Mouse (Mus musculus) ES-Bruce4 (cell line): ENCODE results near the gene Gpr18. TPM values are rescaled to one million over a fixed set of nuclear protein-coding genes. Genes with fewer than 3 reads are reported as not detected.

ENCODE experiments used
- H3K27ac ChIP-seq: 2 replicates; pipeline ENCODE4 v1.5.1; 2012; ENCODE audit warnings: low read length, inconsistent platforms; ENCODE audit not compliant: insufficient read depth
- H3K27me3 ChIP-seq: 2 replicates; pipeline ENCODE4 v1.6.1; 2012; ENCODE audit warnings: mild to moderate bottlenecking, low read length, inconsistent platforms; ENCODE audit not compliant: control insufficient read depth, poor library complexity, insufficient read depth, severe bottlenecking
- H3K36me3 ChIP-seq: 2 replicates; pipeline ENCODE4 v1.6.1; 2012; ENCODE audit warnings: inconsistent platforms, mild to moderate bottlenecking, low read length, moderate library complexity; ENCODE audit not compliant: control insufficient read depth, poor library complexity, insufficient read depth, severe bottlenecking
- H3K4me1 ChIP-seq: one replicate; pipeline ENCODE4 v1.8.1; 2011; ENCODE audit warnings: low read length; ENCODE audit not compliant: control insufficient read depth, insufficient read depth
- H3K4me3 ChIP-seq: 2 replicates; pipeline ENCODE4 v1.5.1; 2011; ENCODE audit warnings: low read depth, mild to moderate bottlenecking, low read length
- H3K9ac ChIP-seq: 2 replicates; pipeline ENCODE4 v1.6.1; 2012; ENCODE audit warnings: low read depth, mild to moderate bottlenecking, inconsistent platforms; ENCODE audit not compliant: poor library complexity, severe bottlenecking
- H3K9me3 ChIP-seq: replicated peaks from 2 replicates; pipeline ENCODE4 v1.6.1; 2012; ENCODE audit warnings: mild to moderate bottlenecking, low read length, inconsistent platforms; ENCODE audit not compliant: control insufficient read depth, poor library complexity, insufficient read depth, severe bottlenecking
- CTCF ChIP-seq: IDR thresholded peaks from one replicate; pipeline ENCODE4 v1.8.1; 2011; ENCODE audit warnings: low read depth, low read length
- EP300 ChIP-seq: IDR thresholded peaks from 2 replicates; pipeline ENCODE4 v1.6.1; 2011; ENCODE audit warnings: low read depth, low read length; ENCODE audit not compliant: insufficient read depth
- POLR2A ChIP-seq: IDR thresholded peaks from one replicate; pipeline ENCODE4 v1.8.1; 2011; ENCODE audit warnings: low read length; ENCODE audit not compliant: insufficient read depth
- polyA plus RNA-seq: library from polyadenylated mRNA; stranded (reverse); fragments of >200 nt; gene quantifications from 2 replicates; pipeline ENCODE4 v1.2.4, GENCODE M21; 2011; ENCODE audit warnings: low read depth; ENCODE audit not compliant: missing spikeins, insufficient read depth, insufficient read length

The Gpr18 gene
- polyA plus RNA-seq, 1 experiment: not detected

GRCm38 (mm10) chr14:121952046-121952400, 36.4 kb upstream of the Gpr18 start:
- H3K9me3 ChIP-seq: no peaks in the 10 kb centered on the region
- H3K27me3 ChIP-seq: no peaks in the 10 kb centered on the region
- H3K9ac ChIP-seq: no peak overlapping the region
- peaks cover 2% of the 10 kb centered on the region for H3K4me1 ChIP-seq
- TF ChIP-seq POLR2A: no peak
- no peak for TF ChIP-seq EP300
- no peak for TF ChIP-seq CTCF
- no peak overlapping the region for H3K27ac ChIP-seq
- no peak overlapping the region for H3K4me3 ChIP-seq
- H3K36me3 ChIP-seq: no peaks in the 10 kb centered on the region

DNA sequence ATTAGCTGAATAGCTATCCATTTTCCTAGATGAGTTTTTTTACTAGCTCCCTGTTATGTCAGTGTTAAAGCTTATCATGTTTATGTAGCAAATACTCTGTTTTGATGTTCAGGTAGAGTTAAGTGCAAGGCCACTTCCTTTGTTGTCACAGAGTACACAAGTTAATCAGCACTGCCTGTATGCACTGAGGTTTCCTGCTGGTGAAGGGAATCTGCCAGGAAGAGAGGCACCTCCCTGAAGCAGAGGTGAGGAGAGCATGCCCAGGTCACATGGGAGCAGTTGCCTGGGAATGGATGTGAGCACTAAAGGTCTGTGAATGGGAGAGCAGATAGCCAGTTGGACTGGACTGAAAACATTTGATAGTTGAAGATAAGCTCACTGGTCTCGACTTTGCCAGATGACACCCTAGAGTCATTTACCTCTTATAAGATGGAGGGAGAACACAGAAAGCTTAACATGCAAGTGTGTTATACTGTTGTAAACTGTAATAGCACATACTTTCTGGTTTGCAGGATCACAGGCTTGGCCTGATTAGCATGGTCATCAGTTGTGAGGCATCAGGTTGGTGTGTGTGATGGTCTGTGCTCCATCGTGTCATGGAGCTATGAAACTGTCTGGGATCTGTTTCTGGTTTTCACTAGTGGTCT, 35.9 kb upstream of the Gpr18 start:
- no peaks in the 10 kb centered on the region for H3K9me3 ChIP-seq
- no peak overlapping the region for H3K9ac ChIP-seq
- TF ChIP-seq EP300 (no peak), CTCF (no peak), POLR2A (no peak)
- no peaks in the 10 kb centered on the region for H3K27me3 ChIP-seq
- H3K27ac ChIP-seq: no peak overlapping the region
- peaks cover 2% of the 10 kb centered on the region for H3K4me1 ChIP-seq
- H3K4me3 ChIP-seq: no peak overlapping the region
- no peaks in the 10 kb centered on the region for H3K36me3 ChIP-seq

DNA sequence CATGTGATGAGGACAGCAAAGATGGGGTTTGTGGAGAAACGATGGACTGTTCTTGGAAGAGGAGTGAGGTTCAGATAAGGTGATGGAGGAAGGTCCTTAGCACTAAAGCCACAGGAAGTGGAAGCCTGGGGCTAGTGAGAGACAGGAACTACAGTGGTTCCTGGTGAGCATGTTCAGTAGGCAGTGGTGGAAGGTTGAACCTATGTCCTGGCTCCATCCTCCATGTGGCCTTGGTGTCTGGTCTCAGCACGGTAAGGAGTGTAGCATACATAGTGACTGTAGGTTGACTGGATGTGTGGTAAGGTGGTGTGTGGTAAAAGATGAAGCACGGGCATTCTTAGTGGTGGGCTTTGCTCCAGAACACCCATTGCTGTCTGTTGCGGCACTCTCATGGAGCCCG, 34.3 kb upstream of the Gpr18 start:
- peaks cover 5% of the 10 kb centered on the region for H3K4me1 ChIP-seq
- no peak overlapping the region for H3K27ac ChIP-seq
- no peak for TF ChIP-seq POLR2A
- TF ChIP-seq CTCF: no peak
- no peak for TF ChIP-seq EP300
- no peaks in the 10 kb centered on the region for H3K36me3 ChIP-seq
- H3K9me3 ChIP-seq: no peaks in the 10 kb centered on the region
- no peak overlapping the region for H3K4me3 ChIP-seq
- no peaks in the 10 kb centered on the region for H3K27me3 ChIP-seq
- no peak overlapping the region for H3K9ac ChIP-seq

GRCm38 (mm10) chr14:121949436-121949835, 33.9 kb upstream of the Gpr18 start:
- TF ChIP-seq CTCF (no peak), POLR2A (no peak), EP300 (no peak)
- Histone ChIP-seq H3K27me3 (no peaks in the 10 kb centered on the region), H3K36me3 (no peaks in the 10 kb centered on the region), H3K4me3 (no peak overlapping the region), H3K9me3 (0 out of 2 replicates have a peak, but pooled peaks cover 2% of the 10 kb centered on the region), H3K9ac (no peak overlapping the region), H3K4me1 (peaks cover 5% of the 10 kb centered on the region), H3K27ac (no peak overlapping the region)

- peaks cover 5% of the 10 kb centered on the region for H3K4me1 ChIP-seq
- peaks cover 3% of the 10 kb centered on the region; the same call in 1 of the 2 replicates for H3K9me3 ChIP-seq
- TF ChIP-seq CTCF (no peak), POLR2A (no peak), EP300 (no peak)
- no peak overlapping the region for H3K4me3 ChIP-seq
- no peak overlapping the region for H3K9ac ChIP-seq
- H3K27me3 ChIP-seq: no peaks in the 10 kb centered on the region
- no peak overlapping the region for H3K27ac ChIP-seq
- no peaks in the 10 kb centered on the region for H3K36me3 ChIP-seq
Observed at GRCm38 (mm10) chr14:121947966-121948365, 32.4 kb upstream of the Gpr18 start.

GRCm38 (mm10) chr14:121947201-121947760, 31.7 kb upstream of the Gpr18 start:
- H3K4me3 ChIP-seq: no peak overlapping the region
- H3K36me3 ChIP-seq: no peaks in the 10 kb centered on the region
- H3K27ac ChIP-seq: peak overlapping the region; percentile 87
- TF ChIP-seq EP300 (no peak), CTCF (no peak), POLR2A (no peak)
- H3K9ac ChIP-seq: no peak overlapping the region; the same call in 1 of the 2 replicates
- peaks cover 3% of the 10 kb centered on the region; the same call in 1 of the 2 replicates for H3K9me3 ChIP-seq
- no peaks in the 10 kb centered on the region for H3K27me3 ChIP-seq
- H3K4me1 ChIP-seq: peaks cover 5% of the 10 kb centered on the region
